Mouse (Mus musculus) urinary bladder, postnatal 36 days (tissue): ENCODE measurements at regions not wholly inside any gene's neighbourhood (a gene's known extent, or its start where the extent isn't known, plus 50 kb on each side); places are given as distances from the start of the nearest gene placed in this dataset.

Experiments
- DNase-seq, 2 experiments: peaks; one replicate each; pipeline ENCODE4 v3.0.0; 2022; ENCODE audit warnings: low spot score in 2 of 2, mixed read lengths in 1 of 2

DNA sequence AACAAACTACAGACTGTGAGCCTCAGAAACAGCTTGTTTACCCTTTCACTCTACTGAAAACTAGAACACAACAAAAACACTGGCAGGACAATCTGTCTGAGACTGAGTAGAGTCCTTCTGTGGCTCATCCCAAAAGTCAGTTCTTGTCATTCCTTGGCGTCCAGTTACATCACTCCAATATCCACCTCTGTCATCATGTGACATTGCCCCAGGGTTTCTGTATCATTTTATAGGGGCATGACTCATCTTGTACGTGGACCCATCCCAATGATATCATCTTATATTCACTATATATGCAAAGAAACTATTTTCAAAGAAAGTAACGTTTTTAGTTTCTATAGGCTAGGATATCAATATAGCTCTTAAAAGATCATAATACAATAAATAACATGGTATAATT lies 152.3 kb downstream of the Dkk2 start:
- DNase-seq = no peak

DNA sequence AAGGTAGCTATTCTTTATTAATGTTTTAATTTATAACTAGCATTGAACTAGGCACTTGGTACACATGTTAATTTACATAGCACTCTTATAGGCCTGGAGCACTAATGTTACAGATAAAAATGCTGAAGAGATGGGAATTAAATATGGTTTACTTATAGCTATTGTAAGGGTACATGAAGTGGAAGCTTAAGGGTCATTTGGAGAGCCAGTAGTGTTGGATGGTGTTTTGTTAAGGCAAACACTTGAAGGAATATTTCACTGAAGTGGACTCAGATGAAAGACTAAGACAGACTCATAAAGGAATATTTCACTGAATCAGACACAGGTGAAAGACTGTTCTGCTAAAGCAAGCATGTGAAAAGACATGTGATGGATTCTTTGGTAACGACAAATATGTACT lies 172.7 kb downstream of the Dkk2 start:
- no peak for DNase-seq

DNA sequence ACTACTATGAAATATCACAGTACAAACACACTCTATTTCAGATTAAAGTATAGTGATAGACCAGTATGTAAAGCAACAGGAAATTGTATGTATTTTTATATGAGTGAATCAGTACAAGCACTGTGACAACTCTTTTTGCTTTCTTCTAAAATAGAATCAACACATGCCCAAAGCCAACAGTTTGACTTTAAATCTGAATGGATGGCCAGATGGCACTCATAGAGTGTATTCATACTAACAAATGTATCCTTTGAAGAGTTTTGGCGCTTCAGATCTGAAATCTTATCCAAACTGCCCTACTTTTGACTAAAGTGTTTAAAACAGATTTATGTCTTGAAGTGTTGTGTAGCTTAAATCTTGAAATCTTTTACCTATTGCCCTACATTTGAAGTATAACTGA lies 184.5 kb downstream of the Dkk2 start:
- no peak for DNase-seq

DNA sequence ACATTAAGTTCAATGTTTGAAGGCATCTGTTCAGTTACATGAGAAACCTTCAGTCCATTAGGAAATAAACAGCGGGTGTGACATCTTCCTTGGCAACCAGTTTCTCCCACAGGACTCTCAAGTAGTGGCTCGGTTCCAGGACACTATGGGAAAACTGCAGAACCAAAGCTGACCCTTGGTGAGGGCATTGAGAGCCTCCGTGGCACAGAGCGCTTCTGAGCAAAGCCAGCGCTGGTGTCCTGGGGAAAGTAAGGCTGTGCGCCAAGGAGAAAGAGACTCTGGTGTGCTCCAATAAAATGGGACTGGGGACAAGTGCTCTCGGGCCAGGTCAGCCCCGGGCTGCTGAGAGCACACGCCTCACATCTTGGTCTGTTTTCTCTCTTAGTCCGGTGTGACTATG lies 189.7 kb downstream of the Dkk2 start:
- peak in 1 of 2 experiments; percentile 60 for DNase-seq

DNA sequence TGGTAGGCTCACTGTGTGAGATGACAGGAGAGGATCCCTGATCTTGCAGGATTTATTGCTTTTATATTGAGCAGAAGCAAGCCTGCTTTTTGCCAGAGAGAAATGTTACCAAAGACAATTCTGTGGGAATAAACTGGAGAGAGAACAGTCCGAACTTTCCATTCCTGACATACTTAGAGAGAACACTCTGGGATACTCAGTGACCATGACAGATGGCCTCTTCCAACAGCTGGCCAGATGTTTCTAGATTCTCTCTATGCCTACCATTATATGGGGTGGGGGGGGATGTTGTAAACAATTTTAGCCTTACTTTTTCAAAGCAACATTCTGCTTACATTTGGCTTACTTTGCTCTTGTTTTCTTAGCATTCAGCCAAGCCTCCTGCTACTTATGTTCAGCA lies 192.7 kb downstream of the Dkk2 start:
- no peak for DNase-seq

DNA sequence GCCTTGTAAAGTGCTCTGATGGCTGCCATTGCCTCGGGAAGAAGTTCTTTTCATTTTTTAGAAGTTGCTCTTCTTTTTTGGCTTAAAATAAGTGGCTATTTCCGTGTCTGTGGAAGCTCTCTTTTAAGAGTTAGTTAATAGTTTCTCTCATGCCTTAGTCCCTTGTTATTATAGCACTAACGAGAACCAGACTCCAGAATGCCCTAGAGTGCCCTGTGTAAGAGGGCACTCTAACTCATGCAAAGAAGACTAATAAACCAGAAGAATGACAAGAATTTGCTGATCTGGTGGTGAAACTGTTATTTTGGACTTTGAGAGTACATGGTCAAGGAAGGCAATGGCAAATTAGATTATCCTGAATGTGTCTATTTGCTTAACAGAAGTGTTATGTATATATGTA lies 202.6 kb downstream of the Dkk2 start:
- DNase-seq = no peak

- DNase-seq = peak in 1 of 2 experiments; percentile 39
Observed at GRCm38 (mm10) chr3:132326961-132327360, 241.9 kb downstream of the Dkk2 start.

DNA sequence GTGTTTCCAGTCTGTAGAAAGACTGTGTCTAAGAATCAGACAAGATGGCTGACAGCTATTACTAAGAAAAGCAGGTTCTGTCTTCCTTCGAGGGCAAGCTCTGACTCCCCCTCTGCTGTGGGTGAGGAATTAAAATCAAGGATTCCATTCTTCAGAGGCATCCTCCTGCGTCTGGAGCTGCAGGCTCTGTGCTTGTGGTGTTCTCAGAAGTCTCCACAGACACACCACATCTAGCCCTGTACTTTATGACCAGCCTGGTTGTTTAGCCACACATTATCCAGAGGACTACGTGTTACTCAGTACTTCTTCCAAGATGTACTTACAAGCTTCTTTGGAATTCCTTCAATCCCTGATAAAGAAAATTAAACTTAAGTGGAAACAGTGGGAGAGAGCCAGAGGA lies 258.5 kb downstream of the Dkk2 start:
- peak in 1 of 2 experiments; percentile 4 for DNase-seq

GRCm38 (mm10) chr3:132345856-132346255 lies 260.8 kb downstream of the Dkk2 start:
- DNase-seq = no peak

DNA sequence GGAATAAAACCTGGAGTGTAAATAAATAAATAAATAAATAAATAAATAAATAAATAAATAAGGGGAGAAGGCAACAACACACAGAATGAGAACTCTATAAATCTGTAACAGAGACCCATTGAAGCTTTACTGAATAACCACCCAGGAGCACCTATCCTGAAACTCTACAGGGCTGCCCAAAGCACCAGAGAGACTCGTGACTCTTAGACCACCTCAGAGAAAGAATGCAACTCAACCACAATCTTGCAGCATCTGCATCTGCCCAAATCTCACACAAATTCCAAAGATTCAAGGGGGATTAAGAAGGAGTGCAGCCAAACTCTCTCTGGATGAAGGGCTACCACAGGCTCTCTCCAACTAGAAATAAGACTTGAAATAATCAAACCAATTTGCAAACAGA lies 264.5 kb downstream of the Dkk2 start:
- no peak for DNase-seq

- no peak for DNase-seq
Observed at GRCm38 (mm10) chr3:132353204-132353603, 268.1 kb downstream of the Dkk2 start.

DNA sequence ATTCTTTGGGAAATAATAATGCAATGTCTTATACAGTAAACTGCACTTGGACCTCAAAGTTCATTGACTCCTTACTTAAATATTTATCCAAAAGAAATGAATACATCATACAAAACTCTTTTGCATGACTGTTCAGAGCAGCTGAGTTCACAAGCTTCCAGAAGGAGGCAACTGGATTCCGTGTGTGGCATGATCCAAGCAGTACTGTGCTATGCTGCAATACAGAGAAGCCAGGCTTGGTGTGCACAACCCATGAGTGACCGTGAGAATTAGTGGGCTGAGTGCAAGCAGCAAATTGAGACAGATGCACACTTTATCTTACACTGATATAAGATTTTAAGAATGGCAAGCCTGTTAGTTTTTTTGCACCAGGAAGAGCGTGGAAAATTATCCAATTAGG lies 270.0 kb upstream of the Gimd1 start:
- no peak for DNase-seq

DNA sequence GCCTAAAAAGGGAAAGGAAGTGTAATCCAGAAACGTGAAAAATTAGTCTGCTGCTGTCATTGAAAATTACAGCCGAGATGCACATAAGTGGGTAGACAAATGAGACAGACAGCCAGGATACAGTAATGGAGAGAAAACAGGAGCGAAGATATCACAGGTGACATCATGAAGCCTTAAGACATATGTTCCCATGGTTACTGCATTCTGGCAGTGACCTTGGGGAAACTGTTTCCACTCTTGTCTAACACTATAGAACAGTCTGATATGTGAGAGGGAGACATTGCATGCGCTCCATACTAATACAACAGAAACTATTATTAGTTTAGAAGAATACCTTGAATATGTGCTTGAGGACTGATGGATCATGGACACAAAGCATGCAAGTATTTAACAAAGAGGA lies 254.0 kb upstream of the Gimd1 start:
- no peak for DNase-seq

- DNase-seq = no peak
Observed at GRCm38 (mm10) chr3:132417742-132418141, 211.9 kb upstream of the Gimd1 start.

DNA sequence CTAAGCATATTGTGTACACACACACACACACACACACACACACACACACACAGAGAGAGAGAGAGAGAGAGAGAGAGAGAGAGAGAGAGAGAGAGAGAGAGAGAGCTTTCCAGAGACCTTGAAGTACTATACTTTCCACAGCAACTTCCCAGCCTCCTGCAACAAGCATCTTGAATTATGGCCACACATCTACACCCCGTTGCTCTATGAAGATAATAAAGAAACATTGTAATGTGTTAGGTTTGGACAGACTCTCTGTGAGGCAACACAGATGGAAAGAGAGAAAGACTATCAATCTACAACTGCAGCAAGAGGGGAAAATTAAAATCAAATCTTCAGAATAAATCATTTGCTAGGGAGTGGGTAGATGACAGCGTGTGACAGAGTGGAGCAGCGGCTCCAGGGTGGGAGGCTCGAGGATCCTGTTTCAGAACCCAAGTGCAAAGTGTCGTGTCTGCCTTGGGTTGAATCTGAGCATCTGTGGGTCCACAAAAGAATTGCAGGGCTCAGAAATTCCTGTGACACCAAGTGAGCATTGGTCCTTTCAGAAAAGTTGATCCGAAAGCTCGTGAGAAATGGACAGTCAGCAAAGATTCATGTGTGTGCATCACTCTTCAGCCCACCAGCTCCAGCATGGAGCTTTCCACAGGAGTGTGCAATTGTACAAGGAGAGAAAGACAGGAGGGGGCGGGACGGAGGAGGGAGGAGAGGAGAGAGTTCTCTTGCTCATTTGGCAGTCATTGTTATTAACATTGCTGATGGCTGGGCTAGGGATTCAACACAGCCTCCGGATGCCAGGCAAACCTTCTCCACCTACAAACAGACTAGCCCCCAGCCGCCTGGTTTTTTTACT lies 203.6 kb upstream of the Gimd1 start:
- no peak for DNase-seq

DNA sequence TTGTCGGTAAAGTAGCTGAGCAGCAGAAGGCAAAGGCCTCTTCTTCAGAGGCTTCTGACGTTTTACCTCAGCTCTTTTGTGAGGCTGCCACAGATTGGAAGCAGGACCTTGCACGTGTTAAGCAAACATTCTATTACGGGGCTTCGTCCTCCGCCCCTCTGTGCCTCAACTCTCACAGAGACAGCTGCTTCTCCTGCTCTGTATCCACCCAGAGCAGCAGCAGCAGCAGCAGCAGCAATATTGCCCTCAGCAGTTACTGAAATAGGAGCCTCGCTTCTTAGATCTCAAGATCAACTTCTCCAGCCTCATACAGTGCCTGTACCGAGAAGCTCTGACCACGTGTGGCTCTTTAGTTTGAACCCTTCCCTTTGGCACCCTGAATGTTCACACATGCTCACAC lies 202.4 kb upstream of the Gimd1 start:
- no peak for DNase-seq

- DNase-seq = no peak
Observed at GRCm38 (mm10) chr3:132428148-132428547, 201.5 kb upstream of the Gimd1 start.

GRCm38 (mm10) chr3:132431805-132432204 lies 197.8 kb upstream of the Gimd1 start:
- DNase-seq = no peak

GRCm38 (mm10) chr3:132441226-132441625 lies 188.4 kb upstream of the Gimd1 start:
- no peak for DNase-seq

GRCm38 (mm10) chr3:132453927-132454326 lies 175.7 kb upstream of the Gimd1 start:
- no peak for DNase-seq

DNA sequence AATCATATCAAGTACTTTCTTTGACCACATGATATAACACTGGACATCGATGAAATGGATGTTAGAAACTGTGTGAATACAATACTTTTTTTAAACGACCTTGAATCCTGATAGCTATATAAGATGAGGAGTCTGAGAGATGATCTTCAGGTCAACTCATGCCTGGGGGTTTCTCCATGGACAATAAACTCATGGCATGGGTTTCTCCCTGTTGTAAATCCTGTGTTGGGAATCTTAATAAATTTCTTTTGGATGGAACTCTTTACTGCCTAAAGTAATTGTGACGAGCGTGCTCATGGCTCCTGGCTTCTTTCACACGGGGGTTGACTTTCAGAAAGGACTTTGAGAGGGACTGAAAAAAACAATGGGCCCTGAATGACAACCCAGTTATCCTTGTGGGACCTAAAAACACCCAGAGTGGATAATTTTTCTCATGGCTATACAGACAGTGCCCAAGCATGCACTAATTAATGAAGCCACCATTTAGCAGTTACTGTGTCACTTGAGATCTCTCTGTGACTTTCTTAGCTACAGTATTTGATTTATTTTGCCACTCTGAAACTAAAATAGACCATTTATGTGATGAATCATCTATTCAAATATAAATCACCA lies 167.2 kb upstream of the Gimd1 start:
- DNase-seq = no peak

GRCm38 (mm10) chr3:132471070-132471469 lies 158.6 kb upstream of the Gimd1 start:
- DNase-seq = no peak

DNA sequence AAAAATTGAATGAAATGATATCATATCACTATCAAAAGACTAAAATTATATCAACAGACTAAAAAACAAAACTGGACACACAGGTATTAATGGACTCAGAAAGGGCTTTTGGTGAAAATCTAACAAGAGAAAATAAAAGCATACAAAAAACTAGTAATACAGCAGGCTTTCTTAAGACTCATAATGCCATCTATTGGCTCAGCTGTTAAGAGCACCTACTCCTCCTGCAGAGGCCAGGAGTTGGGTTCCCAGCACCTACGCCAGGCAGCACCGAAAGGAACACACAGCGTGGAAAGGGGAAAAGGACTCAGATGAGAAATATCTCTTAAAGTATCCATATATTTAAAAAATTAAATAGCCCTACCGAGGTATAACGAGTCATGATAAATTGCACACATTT lies 151.9 kb upstream of the Gimd1 start:
- DNase-seq = no peak
